In the genomic region with DNA sequence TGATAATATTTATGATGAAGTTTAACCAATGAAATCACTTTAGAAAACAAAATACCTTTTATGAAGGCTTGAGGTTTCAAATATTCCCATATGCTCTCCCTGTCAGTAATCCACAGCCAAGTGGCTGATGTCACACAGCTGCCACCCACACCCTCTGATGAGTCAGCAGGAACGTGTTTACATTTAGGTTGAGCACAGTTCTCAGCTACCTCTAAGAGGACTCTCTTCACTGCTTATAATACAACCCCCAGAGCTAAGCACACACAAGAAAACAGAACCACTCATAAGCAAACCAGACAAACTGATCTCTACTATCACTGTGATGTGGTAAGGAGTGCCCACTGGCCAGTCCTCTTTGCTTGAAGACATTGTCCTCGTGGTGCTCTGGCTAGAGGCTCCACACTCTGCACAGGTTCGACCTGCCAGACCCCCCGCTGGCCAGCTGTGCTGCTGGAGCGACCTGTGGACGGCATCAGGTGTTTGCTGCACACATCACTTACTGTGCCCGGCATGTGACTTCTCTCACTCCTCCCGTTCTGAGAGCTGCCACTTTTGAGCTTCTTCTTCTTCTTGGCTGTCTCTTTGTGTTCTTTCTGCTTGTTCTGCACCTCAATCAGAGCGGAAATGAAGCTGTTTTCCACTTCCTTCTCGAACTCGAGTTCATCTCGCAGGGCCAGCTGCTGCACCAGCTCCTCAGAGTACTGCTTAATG, we compare ENCODE assay signal across 8 mouse cellular contexts. TPM values are rescaled to one million over a fixed set of nuclear protein-coding genes. Genes with fewer than 3 reads are reported as not detected.
DNase-seq lines count a peak whose midpoint lies in the region; ATAC-seq lines count a peak whose summit lies in the region.

No protein-coding gene starts in this region.

- peak; percentile 52 for DNase-seq in kidney, adult 9 months
- no peak for DNase-seq in kidney, postnatal 14 days
- DNase-seq in CD4-positive, CD25-positive, alpha-beta regulatory T cell, adult 2 months (ENCODE audit: low read depth, low spot score), result peak; percentile 55
- peak; percentile 64 for DNase-seq in naive thymus-derived CD4-positive, alpha-beta T cell, adult 2 months (ENCODE audit: low read depth)
- DNase-seq in cerebellum, postnatal 36 days, result no peak
- no peak for DNase-seq in heart, adult 9 months (ENCODE audit: low spot score in 2 of 2)

- ATAC-seq in forebrain, embryonic 12.5 days (ENCODE audit: low FRiP score), result no peak

- H3K4me2 ChIP-seq in forebrain, embryonic 12.5 days, result no peak overlapping the region

- no peaks in the 10 kb centered on the region for H3K27me3 ChIP-seq in erythroblast, embryonic 14.5 days (ENCODE audit: control insufficient read depth)
- no peaks in the 10 kb centered on the region for H3K27me3 ChIP-seq in forebrain, embryonic 12.5 days

- no peak overlapping the region for H3K9ac ChIP-seq in forebrain, embryonic 12.5 days

- H3K4me1 ChIP-seq in erythroblast, embryonic 14.5 days (ENCODE audit: control insufficient read depth), result peaks cover 22% of the 10 kb centered on the region
- peaks cover 7% of the 10 kb centered on the region for H3K4me1 ChIP-seq in forebrain, embryonic 12.5 days

- no peaks in the 10 kb centered on the region for H3K9me3 ChIP-seq in erythroblast, embryonic 14.5 days (ENCODE audit: control insufficient read depth, low read length)
- H3K9me3 ChIP-seq in forebrain, embryonic 12.5 days, result no peaks in the 10 kb centered on the region

- 86% methylated on average over 12 of the region's 12 CpGs for WGBS in forebrain, embryonic 12.5 days

- H3K4me3 ChIP-seq in erythroblast, embryonic 14.5 days (replicated peaks), result peak overlapping the region; percentile 40
- no peak overlapping the region for H3K4me3 ChIP-seq in forebrain, embryonic 12.5 days (replicated peaks)

- H3K27ac ChIP-seq in forebrain, embryonic 12.5 days, result no peak overlapping the region

- peaks cover 60% of the 10 kb centered on the region for H3K36me3 ChIP-seq in erythroblast, embryonic 14.5 days (ENCODE audit: control insufficient read depth)
- peaks cover 9% of the 10 kb centered on the region for H3K36me3 ChIP-seq in forebrain, embryonic 12.5 days (replicated peaks)

RNA-seq across cellular contexts. Expression of a gene that starts 17.7 kb away (rescaled TPM):
- polyA plus RNA-seq in erythroblast, embryonic 14.5 days (2012), result 0.72 and 0.73 TPM in 2 replicates
- polyA plus RNA-seq in forebrain, embryonic 12.5 days (2016; fragmentation: Nextera tagmentation; extraction: Ambion mirVana), result 29.2 and 36.2 TPM in 2 replicates

Comparison
In these comparisons a context has a peak if more than half of its experiments do, and no peak if none do; other contexts are left out.
1. DNase-seq: peak in kidney, adult 9 months (single experiment), CD4-positive, CD25-positive, alpha-beta regulatory T cell, adult 2 months (single experiment) and naive thymus-derived CD4-positive, alpha-beta T cell, adult 2 months (single experiment); none in kidney, postnatal 14 days (single experiment), cerebellum, postnatal 36 days (0 of 2) and heart, adult 9 months (0 of 2).
2. RNA of a gene that starts 17.7 kb away (polyA plus RNA-seq): 29.2 to 36.2 TPM in forebrain, embryonic 12.5 days; 0.72 to 0.73 TPM in erythroblast, embryonic 14.5 days; every median in the first group is over 10 times any median in the second.